Mouse (Mus musculus): ENCODE data around the gene Sidt1.

Gene Sidt1

GRCm38 (mm10) chr16:44243323-44243722 is 89.7 kb downstream of the Sidt1 start:
- no peak for DNase-seq

DNA sequence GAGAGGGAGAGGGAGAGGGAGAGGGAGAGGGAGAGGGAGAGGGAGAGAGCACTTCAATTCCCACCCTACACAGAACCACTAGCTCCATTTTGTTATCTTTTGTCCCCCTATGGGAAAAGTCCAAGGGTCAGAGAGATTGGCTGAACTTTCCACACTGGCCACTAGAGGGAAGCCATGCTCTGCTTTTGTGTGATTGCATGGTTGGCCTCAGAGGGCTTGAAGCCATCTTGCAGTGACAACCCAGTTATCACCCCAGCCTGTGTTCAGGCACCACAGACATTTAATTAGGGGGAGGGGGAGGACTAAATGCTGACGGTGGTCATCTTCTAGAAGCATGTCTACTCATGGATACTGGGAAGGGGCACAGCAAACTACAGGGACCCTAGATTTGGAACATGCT is 90.4 kb downstream of the Sidt1 start:
- DNase-seq: peak; percentile 51

DNA sequence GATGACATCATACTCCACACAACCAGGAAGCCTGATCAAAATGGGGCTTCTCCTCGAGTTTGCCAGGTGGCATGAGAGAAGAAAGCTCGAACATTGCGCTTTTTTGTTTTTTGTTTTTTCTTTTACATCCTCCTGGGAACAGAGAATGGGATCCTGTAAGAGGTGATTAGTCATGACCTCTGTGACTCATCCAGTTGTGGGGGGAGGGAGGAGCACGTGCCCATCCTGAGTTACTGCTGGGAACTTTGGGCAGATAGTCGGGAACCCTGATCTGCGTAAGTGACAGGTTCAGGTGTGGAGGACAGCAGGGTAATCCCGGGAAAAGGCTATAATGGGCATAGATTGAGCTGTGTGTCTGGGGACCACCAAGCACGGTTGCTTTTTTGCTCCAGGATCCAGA is 92.6 kb downstream of the Sidt1 start:
- DNase-seq: no peak

GRCm38 (mm10) chr16:44238835-44239263 is 94.1 kb downstream of the Sidt1 start:
- no peak for DNase-seq

GRCm38 (mm10) chr16:44237836-44238235 is 95.2 kb downstream of the Sidt1 start:
- DNase-seq: no peak

DNA sequence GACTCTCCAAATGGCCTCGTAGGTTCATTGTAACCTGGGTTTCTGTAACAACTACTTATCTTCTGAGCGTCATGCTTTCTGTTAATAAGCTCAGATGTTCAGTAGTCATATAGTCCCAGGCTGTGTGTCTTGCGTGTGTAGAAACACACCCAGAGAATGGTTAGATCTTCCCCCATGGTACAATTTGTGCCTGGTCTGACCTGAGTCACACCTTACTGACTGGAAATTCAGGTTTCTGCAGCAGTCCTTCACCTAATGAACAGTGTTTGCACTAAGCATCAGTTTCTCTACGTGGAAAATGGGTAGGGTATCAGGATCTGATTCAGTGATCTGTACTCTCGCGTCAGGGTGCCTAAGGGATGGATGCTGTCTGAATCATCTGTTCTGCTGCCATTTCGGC is 100.0 kb downstream of the Sidt1 start:
- DNase-seq: no peak

DNA sequence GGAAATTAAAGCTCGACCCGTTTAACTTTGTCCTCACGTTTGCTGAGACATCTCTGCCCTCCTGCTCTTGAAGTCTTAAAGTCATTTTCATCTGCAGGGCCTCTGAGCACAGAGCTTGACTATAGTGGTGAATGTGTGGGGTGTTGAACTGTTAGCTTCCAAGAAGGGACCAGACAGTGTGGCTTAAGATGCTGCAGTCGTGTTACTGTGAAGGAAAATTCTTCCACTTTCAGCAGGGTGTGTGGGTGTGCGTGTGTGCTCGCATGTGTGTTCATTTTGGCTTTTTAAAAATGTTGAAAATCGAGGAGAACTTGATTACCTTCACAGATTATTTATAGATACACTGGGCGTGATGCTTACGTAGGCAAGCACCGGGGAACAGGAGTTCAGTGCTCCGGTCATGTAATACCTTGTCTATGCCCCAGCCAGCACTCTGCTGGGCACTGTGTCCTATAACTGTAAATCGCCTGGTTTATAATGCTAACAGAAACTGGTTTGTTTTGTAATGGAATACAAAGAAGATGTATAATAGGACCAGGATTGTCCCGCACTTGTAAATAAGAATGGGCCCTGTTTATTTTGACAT is 106.2 kb downstream of the Sidt1 start:
- DNase-seq: no peak

GRCm38 (mm10) chr16:44221463-44221862 is 111.5 kb downstream of the Sidt1 start:
- no peak for DNase-seq

DNA sequence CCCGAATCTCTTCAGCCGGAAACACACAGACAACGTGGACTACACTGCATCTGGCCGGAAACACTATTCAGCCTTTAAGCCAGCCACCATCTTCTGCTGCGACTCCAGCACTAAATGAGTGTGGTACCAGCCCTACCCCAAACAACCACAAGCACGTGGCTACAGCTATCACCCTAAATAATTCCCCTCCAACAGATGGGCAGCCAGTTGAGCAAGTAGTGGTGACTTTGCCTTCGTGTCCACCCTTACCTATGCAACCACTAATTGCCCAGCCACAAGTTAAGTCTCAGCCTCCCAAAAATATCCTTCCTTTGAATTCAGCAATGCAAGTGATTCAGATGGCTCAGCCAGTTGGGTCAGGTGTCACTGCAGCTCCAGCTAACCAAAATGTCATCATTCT is 116.6 kb downstream of the Sidt1 start:
- DNase-seq: no peak

- no peak for DNase-seq
These were observed 117.5 kb downstream of the Sidt1 start for GRCm38 (mm10) chr16:44215513-44215912.

DNA sequence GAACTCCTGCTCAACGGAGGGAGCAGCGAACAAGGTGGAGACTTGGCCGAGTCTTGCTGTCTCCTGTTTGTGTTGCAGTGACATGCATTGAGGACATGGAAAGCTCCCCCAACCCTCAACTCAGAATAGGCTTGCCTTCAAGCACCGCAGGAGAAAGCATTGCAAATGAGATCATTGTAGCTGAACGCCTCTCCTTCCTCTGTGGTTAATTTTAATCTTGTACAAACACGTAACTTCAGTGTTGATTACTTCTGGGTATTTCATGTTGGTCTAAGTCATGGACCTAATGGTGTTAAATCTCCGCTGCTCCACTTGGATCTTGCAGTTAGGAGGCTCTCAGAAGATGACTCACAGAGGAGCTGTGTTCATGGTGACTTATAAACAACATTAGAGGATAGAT is 120.3 kb downstream of the Sidt1 start:
- no peak for DNase-seq

DNA sequence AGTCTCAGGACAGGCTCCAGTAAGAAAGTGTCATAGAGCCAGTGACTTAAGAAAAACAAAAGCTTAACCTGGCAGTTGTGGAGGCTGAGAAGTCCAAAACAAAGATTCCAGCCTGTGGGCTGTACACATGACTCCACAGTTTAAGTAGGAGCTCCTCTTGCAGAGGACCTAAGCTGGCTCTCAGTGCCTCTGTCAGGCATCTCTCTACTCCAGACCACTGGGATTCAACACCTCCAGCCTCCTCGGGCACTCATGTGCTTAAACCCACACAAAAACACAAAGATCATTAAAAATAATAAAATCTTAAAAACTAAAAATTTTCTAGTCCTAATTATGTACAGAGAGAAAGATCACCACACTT is 122.0 kb downstream of the Sidt1 start:
- no peak for DNase-seq

DNA sequence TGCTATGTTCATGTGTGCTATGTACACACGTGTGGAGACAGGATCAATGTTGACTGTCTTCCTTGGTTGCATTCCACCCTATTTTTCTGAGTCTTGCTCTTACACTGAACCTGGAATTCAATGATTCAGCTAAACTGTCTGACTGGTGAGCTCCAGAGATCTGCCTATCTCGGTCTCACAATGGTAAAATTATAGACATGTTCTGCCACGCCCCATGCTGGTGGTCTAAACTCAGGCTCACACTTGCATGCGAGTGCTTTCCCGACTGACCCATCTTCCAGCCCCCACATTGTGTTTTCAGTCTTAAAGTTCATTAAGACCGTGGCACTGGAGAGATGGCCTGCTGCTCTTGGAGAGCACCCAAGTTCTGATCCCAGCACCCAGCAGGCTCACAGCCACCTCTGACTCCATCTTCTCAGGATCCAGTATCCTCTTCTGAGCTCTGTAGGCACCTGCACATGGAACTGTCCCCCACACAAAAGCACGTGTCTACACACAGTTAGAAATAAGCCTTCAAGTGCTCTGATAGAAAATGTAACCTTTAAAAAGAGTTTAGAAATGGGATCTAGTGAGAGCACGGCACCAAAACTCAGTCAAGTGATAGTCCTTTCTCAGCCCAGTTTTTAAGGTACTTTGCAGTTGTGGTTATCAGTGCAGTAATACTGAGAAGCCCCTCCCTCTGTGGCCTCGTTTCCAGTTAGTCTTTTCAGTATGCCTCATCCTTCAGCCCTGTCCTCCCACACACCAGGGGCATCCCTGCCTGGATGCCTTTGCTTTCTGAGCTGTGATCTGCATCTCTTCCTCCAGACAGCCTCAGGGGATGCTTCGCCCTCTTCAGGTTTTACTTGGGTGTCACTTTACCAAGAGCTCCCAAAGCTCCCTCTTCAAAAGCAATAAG is 122.6 kb downstream of the Sidt1 start:
- DNase-seq: no peak

- DNase-seq: no peak
These were observed 127.0 kb downstream of the Sidt1 start for GRCm38 (mm10) chr16:44205973-44206372.

GRCm38 (mm10) chr16:44204331-44204730 is 128.7 kb downstream of the Sidt1 start:
- no peak for DNase-seq

- DNase-seq: no peak
These were observed 132.8 kb downstream of the Sidt1 start for GRCm38 (mm10) chr16:44200146-44200545.

- DNase-seq: no peak
These were observed 133.8 kb downstream of the Sidt1 start for GRCm38 (mm10) chr16:44199066-44199703.

- no peak for DNase-seq
These were observed 142.0 kb downstream of the Sidt1 start for GRCm38 (mm10) chr16:44190968-44191367.
